Mouse (Mus musculus) frontal cortex, postnatal 10 days (tissue): ENCODE measurements around the gene Cend1.
"Not testable (repeated sequence)": the region's sequence is repeated elsewhere in the genome, so short reads cannot be mapped to it uniquely, and the experiment has no call there.

Experiments
- DNase-seq, 2 experiments: peaks; one replicate each; pipeline ENCODE4 v3.0.0; 2022; ENCODE audit warnings: low spot score in 2 of 2, mixed read lengths in 1 of 2

The Cend1 gene

DNA sequence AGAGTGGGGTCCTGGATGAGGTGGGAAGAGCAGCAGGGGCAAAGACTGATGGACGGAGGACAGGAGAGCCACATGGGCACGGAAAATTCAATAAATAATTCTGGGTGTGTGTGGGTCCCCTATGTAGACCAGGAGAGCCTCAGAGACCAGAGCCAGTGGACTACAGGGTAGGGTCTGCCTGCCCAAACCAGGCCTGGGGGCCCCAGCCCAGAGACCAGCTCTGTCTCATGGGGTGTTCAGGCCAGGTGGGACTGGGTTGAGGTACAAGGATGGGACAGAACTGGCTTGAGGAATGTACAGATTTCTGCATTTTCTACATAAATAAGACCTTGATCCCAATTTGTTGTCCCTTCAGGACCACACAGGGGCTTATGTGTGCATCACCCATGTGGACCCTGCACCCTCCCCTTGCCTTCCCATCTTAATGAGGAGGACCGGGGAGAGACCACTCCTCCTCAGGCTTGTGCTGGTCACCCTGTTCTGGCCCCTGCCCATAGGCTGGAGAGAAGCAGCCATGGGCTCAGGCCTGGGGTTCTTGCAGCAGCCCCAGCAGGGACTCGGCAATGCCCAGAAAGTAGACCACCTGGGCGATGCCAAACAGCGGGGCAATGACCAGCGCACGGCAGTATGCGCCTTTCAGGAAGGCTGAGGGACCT is 1.4 kb upstream of the Cend1 start:
- DNase-seq, result no peak

GRCm38 (mm10) chr7:141429840-141430584 is 721 bp upstream of the Cend1 start:
- DNase-seq, result peak in 1 of 2 experiments; percentile 20

- DNase-seq, result peak in 1 of 2 experiments; percentile 19
Measured at GRCm38 (mm10) chr7:141428701-141429100, 590 bp downstream of the Cend1 start.

DNA sequence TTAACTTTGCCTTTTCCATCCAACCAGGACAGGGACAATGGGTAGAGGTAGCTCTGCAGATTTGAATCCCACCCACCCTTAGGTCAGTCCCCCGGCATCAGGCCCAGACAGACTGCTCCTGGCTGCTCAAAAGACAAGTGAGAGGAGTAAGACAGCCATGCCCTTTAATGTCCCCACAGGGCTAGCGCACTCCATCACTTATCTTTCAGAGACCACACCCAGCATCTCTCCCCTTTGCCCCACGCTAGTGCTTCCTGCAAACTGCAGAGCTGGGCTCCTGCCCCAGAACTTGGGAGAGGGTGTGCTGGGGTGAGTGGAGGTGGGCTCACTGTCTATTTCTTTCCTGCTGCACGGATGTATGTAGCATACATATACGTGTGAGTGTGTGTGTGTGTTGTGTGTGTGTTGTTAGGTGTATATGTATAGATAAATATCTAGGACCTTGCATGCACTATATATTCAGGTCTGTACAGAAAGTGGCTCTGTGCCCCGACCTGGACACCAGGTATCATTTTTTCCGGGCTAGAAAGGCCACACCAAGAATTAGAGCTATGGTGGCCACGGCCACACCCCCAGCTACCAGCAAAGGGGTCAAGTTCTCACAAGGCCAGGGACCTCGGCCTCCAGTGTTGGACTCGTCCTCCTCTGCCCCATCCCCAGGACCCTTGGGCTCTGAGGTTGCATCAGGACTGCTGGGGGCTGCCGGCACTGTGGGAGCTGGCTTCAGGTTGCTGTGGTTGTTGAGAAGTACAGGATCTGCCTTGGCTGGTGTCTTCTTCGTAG is 2.2 kb downstream of the Cend1 start:
- no peak for DNase-seq

- no peak for DNase-seq
Measured at GRCm38 (mm10) chr7:141423811-141424210, 5.5 kb downstream of the Cend1 start.

- DNase-seq, result no peak
Measured at GRCm38 (mm10) chr7:141420030-141420702, 9.1 kb downstream of the Cend1 start.

DNA sequence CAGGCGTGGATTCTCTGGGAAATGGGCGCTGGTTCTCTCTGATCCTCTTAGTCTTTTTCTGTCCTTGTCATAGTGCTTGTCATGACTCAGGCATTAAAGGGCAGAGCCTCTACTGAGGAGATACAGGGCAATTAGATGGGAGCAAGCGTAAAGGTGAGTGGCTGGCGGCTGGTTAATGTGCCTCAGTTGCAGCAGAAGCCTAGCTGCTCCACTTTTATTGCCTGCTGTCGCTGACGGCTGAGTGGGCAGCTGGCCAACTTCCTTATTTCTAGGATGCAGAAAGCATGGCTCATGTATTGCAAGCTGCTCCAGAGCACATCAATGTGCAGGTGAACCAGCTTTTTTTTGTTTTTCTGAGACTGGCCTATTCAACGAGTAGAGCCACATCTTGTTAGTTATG is 10.3 kb downstream of the Cend1 start:
- DNase-seq, result peak in 1 of 2 experiments; percentile 24

DNA sequence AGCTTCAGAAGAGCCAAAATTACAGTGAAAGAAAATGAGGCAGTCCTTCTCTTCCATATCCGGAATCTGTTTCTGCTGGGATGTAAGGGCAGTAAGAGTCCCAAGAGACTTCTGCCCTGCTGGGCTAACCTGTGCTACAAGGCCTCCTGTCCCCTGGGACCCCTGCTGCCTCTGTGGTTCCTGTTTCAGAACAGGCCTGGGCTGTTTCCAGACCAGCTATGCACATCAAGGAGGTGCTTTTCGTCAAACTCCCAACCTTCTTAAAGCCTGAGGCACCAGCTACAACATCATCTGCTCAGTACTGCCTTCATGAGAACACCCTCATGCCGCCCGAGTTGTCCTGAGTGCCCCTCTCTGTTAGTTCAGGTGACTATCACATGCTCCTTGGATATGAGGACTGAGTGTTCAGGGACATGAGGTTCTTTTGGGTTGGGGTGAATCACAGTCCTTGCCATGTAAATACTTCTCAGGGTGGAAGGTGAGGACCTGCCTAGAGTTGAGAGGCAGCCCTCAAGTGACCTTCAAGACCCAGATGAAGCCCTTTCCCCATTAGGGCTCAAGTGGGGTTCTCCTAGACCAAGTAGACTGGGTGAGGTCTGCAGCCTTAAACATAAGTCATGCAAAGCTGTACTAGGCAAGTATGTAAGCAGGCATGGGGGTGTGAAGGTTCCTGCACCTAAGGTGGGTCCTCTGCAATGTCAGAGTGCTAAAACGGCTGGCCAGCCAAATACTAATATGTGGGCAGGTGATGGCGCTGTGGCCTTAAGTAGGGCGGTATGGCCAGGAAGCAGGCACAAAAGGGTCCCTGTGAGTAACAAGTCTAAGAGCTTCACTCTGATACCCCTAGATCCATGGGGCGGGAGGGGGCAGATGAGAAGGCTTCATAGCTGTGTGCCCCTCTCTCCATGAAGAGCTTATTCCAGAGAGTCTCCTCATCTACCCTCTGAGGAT is 11.3 kb downstream of the Cend1 start:
- no peak for DNase-seq

DNA sequence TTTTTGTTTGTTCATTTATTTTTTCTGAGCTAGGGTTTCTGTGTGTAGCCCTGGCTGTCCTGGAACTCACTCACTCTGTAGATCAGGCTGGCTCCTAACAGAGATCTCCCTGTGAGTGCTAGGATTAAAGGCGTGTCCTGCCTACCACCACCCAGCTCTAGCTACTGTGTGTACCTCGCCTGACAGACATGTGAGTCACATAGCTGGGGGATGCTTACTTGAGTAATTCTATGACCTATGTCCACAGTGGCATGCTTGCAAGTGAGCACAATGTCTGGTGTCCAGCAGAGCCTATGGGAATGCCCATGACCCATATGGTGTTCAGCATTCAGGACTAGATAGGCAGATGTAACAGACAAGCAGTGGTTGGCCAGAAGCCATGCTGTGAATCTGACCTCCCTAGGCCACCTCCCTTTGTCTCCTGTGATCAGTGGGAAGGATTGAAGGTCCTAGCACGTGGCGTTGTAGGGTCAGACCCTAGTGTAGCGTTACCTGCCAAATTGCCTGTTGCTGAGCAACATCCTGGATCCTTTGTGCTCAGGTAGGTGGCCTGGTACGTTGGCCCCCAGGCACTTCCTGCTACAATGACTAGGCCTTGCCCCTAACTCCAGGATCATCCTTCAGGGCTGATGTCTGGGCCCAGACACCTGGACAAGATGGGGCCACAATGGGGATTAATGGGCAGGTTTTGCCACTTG is 13.0 kb downstream of the Cend1 start:
- DNase-seq, result no peak

DNA sequence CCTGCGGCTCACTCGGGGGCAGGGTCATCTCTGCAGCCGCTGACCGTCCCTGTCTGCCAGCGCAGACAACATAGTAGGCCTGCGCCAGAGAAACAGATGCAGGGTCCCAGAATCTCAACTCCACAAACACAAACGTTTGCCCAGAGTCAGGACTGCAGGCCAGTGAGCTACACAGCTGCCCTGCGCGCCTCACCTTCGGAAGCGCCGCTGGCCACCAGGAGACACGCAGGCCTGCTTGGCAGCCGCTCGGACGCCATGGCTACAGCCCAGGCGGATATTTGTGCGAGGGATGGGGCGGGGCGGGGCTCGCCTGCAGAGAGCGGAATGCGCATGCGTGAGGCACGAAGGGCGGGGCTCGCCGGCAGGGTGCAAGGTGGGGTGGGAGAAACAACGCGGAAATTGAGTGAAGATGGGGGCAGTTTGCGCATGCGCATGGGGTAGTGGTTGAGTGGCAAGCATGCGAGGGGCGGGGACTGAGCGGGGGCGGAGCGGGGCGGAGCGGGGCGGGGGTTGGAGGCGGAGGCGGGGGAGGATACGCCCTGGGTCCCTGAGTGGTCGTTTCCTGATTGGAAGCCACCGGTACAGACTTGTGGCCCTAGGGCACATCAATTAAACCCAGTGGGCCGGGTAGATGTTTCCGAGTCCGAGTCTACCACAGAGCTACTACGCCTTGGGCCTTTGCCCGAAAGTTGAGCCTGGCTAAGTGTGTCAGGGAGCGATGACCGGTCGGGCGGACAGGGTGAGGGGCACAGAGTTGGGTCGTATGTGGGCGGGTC is 15.3 kb downstream of the Cend1 start, which contains the start of gene Gatd1:
Gene Gatd1, minus strand, starts transcription at position 328 of the 776 bp plus-strand sequence.
- DNase-seq, result peak; percentile 96 to 99

GRCm38 (mm10) chr7:141413331-141413730 is 16.0 kb downstream of the Cend1 start:
- peak in 1 of 2 experiments; percentile 26 for DNase-seq

DNA sequence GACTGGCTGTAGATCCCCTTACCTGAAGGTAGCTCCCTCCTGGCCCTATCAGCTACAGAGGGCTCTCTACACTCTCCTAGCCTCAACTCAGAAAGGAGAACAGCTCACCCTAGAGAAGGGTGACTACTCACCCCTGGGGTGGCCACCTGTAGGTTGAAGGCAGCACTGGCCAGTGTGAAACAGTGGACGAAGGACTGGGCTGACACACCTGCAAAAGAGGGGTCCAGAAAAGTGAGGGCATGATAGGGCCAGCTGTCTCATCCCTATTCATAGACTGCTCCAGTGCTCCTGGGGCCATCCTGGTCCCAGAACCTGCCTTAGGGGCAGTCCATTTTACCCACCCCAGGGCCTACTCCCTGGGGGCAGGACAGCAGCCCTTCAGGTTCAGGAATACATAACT is 17.6 kb downstream of the Cend1 start:
- no peak for DNase-seq

DNA sequence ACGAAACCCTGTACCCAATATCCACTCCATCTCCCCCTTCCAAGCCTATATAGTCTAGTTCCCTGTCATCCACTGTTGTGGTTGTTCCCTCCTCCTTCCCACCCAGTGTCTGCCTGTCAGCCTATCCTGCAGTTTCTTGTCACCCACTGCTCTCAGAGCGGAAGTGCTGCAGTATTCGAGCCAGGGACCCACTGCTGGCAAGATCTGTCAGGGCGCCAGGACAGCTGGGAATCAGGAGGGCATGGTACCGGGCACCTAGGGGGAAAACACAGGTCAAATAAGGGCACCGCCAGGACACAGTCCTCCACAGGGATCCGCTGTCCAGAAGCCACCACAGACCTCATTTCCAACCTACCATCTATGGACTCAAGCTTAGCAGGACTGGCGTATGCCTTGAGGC is 18.7 kb downstream of the Cend1 start:
- DNase-seq, result no peak

- DNase-seq, result peak in 1 of 2 experiments; percentile 79
Measured at GRCm38 (mm10) chr7:141408833-141409232, 20.5 kb downstream of the Cend1 start.

GRCm38 (mm10) chr7:141407670-141408069 is 21.6 kb downstream of the Cend1 start:
- DNase-seq, result not testable (repeated sequence)

GRCm38 (mm10) chr7:141405466-141405865 is 23.8 kb downstream of the Cend1 start:
- no peak for DNase-seq

- peak in 1 of 2 experiments; percentile 32 for DNase-seq
Measured at GRCm38 (mm10) chr7:141403305-141403704, 26.0 kb downstream of the Cend1 start.

DNA sequence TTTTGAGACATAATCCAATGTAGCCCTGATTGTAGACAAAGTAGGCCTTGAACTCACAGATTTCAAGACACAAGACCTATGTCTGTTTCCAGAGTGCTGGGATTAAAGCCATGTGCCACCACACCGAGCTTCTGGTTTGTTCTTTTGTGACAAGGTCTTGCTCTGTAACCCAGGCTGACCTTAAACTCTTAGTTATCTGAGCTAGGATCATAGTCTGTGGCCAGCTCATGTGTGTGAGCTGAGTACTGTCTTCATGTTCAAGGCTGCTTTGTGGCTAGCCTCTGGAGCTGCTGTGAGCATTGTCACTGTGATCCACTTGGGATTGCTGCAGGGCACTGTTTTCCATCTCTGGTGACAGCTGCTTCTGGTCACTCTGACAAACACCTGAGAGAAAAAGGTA is 33.9 kb downstream of the Cend1 start:
- no peak for DNase-seq

- DNase-seq, result peak in 1 of 2 experiments; percentile 56
Measured at GRCm38 (mm10) chr7:141394771-141395170, 34.5 kb downstream of the Cend1 start.
